1 mouse cellular context compared by ENCODE assay signal in genomic region chr11:62457241-62457890, GRCm38 (mm10).
TF ChIP-seq lines count a peak whose summit lies in the region.

No protein-coding gene starts in this region.

TF ChIP-seq in CH12.LX, 34 proteins besides CTCF, POLR2A, EP300 and RAD21 (continued from another document):
- TF ChIP-seq POLR2AphosphoS2 (IDR thresholded peaks at IDR 0.05; ENCODE audit: low read depth, low read length): no peak
- no peak for TF ChIP-seq GABPA (IDR thresholded peaks at IDR 0.05; ENCODE audit: insufficient replicate concordance, low read depth, low read length)
- no peak for TF ChIP-seq JUN (IDR thresholded peaks at IDR 0.05; ENCODE audit: insufficient read depth, low read depth, low read length)
- peak; percentile 90 for TF ChIP-seq MAX (IDR thresholded peaks at IDR 0.05; ENCODE audit: low read length)
- peak; percentile 68 for TF ChIP-seq MYC (IDR thresholded peaks at IDR 0.05; ENCODE audit: low read depth, low read length)
- TF ChIP-seq ZC3H11A (IDR thresholded peaks at IDR 0.05; ENCODE audit: low read depth, low read length): no peak
- TF ChIP-seq TCF12 (IDR thresholded peaks at IDR 0.05; ENCODE audit: low read depth, low read length): peak; percentile 95
- peak; percentile 73 for TF ChIP-seq HCFC1 (IDR thresholded peaks at IDR 0.05; ENCODE audit: low read depth, low read length)
- TF ChIP-seq KAT2A (IDR thresholded peaks at IDR 0.05; ENCODE audit: insufficient replicate concordance, low read length): 0 out of 2 replicates have a peak, but pooled peaks have one; percentile 62
- TF ChIP-seq CHD1 (IDR thresholded peaks at IDR 0.05; ENCODE audit: low read depth, low read length): no peak; the same call in 1 of the 2 replicates
- TF ChIP-seq USF2 (conservative IDR thresholded peaks at IDR 0.05; ENCODE audit: low read depth, low read length): no peak
- no peak for TF ChIP-seq USF1 (IDR thresholded peaks at IDR 0.05; ENCODE audit: low read depth, low read length)
- TF ChIP-seq MXI1 (IDR thresholded peaks at IDR 0.05; ENCODE audit: low read depth, low read length): peak; percentile 92
- peak; percentile 96 for TF ChIP-seq MAZ (IDR thresholded peaks at IDR 0.05; ENCODE audit: low read depth, low read length)
- TF ChIP-seq TBP (conservative IDR thresholded peaks at IDR 0.05; ENCODE audit: low read depth, low read length): peak; percentile 93
- peak; percentile 99 for TF ChIP-seq NELFE (IDR thresholded peaks at IDR 0.05; ENCODE audit: low read depth, low read length)
- TF ChIP-seq ETS1 (conservative IDR thresholded peaks at IDR 0.05; ENCODE audit: low read depth, low read length): no peak
- TF ChIP-seq UBTF (IDR thresholded peaks at IDR 0.05; ENCODE audit: low read depth, low read length): peak; percentile 90
- TF ChIP-seq ZMIZ1 (IDR thresholded peaks at IDR 0.05; ENCODE audit: low read depth, low read length): peak; percentile 98
- TF ChIP-seq CHD2 (IDR thresholded peaks at IDR 0.05; ENCODE audit: low read length): peak; percentile 71
- TF ChIP-seq ELF1 (IDR thresholded peaks at IDR 0.05; ENCODE audit: low read depth, low read length): peak; percentile 85
- TF ChIP-seq ZKSCAN1 (IDR thresholded peaks at IDR 0.05; ENCODE audit: borderline replicate concordance, low read depth, low read length): no peak
- no peak for TF ChIP-seq E2F4 (IDR thresholded peaks at IDR 0.05; ENCODE audit: insufficient replicate concordance, low read depth, low read length)
